Mouse (Mus musculus): ENCODE data around the gene H2al1b.
"Not testable (repeated sequence)": the region's sequence is repeated elsewhere in the genome, so short reads cannot be mapped to it uniquely, and the experiment has no call there.

The H2al1b gene

DNA sequence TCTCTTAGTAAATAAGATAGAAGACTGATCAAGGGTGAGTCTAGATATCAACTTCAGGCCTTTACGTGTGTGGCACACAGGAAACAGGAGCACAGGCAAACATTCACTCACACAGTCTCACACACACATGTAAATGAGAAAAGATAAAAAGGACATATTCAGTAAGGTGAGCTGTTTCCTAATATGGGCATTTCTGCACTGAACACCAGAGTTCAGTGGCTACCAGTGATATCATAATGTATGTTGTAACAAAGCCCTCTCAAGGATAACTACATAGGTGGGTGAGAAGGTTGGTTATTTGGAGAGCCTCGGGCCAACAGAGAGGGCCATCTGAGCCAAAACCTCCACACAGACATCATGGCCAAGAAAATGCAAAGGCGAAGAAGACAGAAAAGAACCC is at the start of gene H2al1b:
H2al1b (plus strand) TSS at position 301 of the 400 bp plus-strand sequence.
- in situ Hi-C loops (cut with MboI, MseI), result loop anchor here (25.0 kb wide), 2 partner anchors 135 to 260 kb away; no protein-coding TSS in a partner anchor

DNA sequence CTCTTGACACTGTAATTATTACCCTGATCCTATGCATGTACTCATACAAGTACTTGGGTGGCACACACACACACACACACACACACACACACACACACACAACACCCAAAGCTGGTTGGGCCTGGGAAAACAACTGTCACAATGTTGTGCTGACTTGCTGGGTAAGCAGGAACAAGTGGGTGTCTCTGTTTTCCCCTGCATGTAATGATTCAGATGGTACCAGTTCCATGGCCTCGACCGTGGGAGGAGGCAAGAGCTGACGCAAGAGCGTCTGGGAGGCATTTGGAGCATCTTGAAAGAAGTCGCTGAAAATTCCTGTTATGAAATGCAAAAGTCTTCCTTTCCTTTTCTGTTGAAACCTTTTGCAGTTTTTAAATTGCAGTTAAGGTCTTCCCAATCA is 48.2 kb upstream of the H2al1b start:
- in situ Hi-C loops (cut with MboI, MseI), result no loop called here

DNA sequence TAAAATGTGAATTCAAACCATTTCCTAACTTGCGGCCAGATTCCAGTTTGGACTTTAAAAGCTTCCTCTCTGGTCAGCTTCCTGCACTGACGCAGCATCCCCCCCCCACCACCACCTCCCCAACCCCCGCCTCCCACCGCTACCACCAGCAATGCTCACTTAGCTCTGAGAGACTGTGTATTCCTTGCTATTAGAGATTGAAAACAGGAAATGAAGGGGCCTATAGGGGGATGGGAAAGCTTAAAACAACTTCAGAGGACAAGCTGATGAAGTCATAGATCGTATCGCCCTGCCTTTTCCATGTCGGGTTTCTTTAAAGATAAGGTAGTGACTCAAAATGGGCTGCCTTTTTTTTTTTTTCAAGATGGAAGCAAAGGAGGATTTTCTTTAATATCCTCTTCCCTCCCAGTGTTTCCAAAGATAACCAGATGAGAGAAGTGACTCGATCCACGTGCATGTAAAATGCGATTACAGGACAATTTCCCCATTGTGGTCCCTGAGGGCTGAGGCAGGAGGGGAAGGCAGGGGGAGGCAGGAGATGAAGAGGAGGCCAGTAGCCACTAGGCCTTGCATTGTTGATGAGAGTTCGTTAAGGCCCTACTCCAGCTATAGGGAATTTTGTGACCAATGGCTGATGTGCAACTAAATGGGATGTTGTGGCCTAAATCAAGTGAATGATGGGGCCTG is 47.6 kb upstream of the H2al1b start:
- in situ Hi-C loops (cut with MboI, MseI), result no loop called here

DNA sequence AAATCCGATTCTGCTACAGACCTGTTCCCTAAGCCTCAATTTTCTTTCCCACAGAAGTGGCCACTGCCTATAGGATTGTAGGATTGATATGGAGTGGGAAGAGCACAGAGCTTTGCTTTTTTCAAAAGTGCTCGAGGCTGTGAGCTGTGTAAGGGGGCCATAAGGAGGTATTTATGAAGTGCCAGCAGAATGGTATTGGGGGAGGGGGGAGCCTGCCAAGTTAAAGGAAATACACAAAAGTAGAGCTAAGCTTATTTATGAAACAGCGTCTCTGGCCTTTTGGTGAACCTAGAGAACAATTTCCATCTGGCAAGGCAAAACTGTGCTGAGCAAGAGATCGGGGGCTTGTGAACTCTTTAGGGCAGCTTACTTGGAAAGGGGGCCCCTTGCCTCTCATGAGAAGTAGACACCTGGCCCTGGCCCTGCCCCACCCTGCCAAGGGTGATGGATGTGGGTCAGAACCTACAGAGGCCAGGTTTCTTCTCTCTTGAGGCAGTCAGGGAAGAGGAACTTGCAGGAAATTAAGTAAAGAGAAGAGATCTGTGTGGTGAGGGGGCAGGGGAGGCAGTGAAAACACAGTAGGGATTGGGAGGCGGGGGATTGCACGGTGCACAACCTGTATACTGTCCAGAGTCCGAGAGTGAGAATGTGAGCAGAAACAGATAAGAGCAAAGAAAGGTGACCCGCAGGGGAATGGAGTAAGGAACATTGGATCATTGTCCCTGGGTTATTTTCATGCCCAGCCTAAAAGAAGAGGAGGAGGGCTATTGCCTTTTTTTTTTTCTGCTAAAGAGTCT is 46.5 kb upstream of the H2al1b start:
- in situ Hi-C loops (cut with MboI, MseI), result no loop called here

DNA sequence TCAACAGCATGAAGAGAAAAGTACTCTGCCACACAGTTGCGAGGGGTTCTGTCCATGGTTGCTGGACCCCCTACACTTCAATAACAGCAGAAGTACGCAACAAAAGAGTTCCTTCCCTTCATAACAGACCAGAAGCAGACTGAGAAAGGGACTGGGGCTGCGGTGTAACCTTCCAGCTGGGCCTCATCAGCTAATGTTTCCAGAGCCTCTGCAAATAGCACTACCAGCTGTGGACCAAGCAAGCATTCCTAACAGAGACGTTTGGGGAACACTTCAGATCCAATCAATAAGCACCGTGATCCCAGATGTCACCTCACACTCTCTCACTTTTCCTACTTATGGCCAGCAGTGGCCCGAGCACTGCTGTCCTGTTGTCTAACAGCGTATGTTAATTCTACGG is 37.3 kb upstream of the H2al1b start:
- in situ Hi-C loops (cut with MboI, MseI), result loop anchor here (5.0 kb wide), 1 partner anchor 38 kb away; no protein-coding TSS in a partner anchor

DNA sequence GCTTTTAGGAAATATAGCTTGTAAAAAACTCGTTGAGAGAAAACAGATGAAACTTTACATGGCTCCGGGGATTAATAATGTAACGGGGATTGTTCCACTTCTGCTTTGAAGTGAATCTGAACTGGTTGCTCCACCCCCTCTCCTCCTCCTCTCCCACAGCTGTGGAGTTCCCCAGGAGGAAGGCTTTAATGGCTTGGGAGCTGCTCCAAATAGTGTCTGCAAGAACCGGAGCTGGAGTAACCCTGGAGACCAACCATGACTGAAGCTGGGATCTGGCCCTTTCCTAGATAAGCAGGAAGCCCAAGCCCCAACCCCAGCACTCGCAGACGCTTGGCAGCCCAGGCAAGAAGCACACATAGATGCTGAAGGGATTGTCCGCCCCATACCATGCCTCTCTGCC is 34.4 kb upstream of the H2al1b start:
- in situ Hi-C loops (cut with MboI, MseI), result loop anchor here (5.0 kb wide), 1 partner anchor 40 kb away; no protein-coding TSS in a partner anchor

DNA sequence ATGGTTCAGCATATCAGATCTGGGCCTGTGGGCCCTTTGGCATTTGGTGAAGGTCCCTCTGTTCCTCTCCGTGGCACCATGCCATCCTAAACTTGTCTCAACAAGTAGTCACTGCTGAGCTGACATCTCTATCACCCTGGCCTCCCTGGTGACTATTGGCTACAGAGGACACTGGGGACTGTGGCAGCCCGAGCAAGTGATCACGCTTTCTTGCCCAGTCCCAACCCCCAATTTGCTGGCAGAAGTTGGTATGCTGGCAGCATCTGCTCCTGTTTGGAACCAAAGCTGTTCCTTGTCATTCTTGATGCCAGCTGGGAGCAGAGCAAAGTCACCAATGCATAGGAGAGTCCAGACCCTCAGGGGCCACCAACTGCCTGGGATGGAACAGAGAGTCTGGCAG is 33.2 kb upstream of the H2al1b start:
- in situ Hi-C loops (cut with MboI, MseI), result loop anchor here (5.0 kb wide), 1 partner anchor 42 kb away; no protein-coding TSS in a partner anchor

DNA sequence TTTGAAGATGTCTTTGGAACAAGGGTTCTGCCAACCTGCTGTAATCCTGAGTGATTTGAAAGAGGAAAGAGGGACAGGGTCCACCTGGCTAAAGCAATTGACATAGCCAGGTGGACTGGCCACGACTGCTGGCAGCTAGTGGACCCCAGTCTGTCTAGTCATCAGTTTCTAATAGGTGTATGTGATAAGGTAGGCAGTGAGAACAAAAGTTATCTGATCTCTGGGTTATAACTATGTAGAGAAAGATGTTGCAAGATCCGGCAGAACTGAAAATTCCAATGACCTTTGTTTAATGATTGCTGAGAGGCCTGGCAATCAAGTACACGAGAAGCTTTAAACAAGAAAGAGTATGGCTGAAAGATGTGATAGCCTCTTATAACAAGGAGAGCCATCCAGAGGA is 29.0 kb upstream of the H2al1b start:
- in situ Hi-C loops (cut with MboI, MseI), result no loop called here

DNA sequence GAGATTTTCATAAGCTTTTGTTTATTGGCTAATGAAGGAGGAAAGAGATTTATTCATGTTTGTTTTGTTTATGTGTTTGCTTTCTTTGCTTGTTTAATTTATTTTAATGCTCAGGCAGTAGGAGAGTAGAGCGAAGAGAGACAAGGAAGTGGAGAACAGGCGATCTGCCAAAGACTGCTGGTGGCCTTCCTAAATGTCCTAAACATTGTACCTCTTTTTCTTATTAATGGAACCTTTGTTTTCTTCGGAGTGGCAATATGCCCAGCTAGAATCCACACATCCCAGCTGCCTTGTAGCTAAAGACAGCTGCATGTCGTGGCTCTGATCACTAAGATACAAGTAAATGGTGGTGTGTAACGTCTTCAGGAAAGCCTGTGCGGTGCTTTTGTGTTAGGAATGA is 25.1 kb upstream of the H2al1b start:
- in situ Hi-C loops (cut with MboI, MseI), result no loop called here

DNA sequence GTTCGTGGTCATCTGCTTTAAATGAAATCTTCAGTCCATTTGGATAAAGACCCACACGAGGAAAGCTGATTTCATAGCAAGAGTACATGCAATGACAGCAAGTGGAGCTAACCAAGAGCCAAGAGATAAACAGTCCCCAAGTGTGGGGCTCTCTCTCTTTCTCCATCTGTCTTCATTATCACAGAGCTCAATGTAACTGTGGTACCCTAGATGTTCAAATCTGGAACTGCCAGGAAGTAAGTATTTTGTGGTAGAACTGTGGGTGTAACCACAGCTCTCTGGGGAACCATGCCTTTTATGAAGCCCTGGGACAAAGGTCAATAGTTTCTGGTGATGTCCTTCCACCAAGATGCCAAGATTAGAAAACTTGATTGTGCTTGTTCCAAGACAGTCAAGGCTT is 21.5 kb upstream of the H2al1b start:
- in situ Hi-C loops (cut with MboI, MseI), result no loop called here

DNA sequence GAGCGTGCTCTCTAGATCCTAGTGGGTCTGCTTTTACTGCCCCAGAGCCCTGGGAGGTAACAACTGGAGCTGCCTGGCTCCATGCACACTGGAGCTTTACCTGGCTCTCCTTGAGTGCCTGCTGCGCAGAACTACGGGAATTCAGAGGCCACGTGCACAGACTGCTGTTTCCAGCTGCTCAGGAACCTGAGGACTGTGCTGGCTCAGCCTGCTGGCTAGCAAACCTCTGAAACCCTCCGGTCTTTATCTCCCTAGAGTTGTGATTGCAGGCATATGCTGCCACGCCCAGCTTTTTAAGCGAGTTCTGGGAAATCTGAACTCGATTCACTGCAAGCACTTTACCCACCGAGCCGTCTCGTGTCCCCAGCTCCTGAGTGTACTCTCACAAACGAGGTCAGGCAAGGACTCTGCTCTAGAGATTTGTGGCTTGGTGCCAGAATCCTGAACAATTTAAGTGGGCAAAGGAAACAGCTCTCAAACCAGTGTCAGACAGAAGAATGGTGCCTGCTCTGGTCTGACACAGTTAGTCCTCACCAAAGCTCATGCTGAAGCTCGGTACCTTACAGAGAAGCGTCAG is 13.8 kb upstream of the H2al1b start:
- in situ Hi-C loops (cut with MboI, MseI), result no loop called here

DNA sequence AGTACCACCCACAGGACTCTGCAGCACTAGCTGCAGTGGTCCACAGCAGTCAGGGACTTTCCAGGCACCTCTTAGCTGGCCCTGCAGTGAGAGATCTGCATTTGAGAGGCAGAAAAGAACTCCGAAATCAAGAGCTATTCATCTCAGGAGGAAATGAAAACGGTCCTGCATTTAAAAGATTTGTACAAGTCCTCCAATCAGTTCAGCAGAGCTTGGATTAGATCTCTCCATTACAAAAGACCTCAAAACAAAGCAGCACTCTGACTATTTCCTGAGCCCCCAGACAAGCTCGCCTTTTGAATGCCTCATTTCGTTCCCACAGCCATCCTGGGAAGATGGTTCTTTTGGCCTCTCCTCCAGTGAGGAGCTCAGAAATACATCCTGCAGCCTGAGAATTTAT is 13.0 kb upstream of the H2al1b start:
- in situ Hi-C loops (cut with MboI, MseI), result no loop called here

DNA sequence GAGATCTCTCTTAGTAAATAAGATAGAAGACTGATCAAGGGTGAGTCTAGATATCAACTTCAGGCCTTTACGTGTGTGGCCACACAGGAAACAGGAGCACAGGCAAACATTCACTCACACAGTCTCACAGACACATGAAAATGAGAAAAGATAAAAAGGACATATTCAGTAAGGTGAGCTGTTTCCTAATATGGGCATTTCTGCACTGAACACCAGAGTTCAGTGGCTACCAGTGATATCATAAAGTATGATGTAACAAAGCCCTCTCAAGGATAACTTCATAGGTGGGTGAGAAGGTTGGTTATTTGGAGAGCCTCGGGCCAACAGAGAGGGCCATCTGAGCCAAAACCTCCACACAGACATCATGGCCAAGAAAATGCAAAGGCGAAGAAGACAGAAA is 3.3 kb upstream of the H2al1b start, which contains the start of gene H2al1a:
H2al1a (plus strand) TSS at position 301 of the 400 bp plus-strand sequence.
- in situ Hi-C loops (cut with MboI, MseI), result not testable (repeated sequence)

DNA sequence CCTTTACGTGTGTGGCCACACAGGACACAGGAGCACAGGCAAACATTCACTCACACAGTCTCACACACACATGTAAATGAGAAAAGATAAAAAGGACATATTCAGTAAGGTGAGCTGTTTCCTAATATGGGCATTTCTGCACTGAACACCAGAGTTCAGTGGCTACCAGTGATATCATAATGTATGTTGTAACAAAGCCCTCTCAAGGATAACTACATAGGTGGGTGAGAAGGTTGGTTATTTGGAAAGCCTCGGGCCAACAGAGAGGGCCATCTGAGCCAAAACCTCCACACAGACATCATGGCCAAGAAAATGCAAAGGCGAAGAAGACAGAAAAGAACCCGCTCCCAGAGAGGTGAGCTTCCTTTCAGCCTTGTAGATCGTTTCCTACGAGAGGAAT is 3.1 kb downstream of the H2al1b start, which contains the start of gene H2al1c:
H2al1c (plus strand) TSS at position 301 of the 400 bp plus-strand sequence.
- in situ Hi-C loops (cut with MboI, MseI), result loop anchor here (25.0 kb wide), 2 partner anchors 132 to 257 kb away; no protein-coding TSS in a partner anchor

DNA sequence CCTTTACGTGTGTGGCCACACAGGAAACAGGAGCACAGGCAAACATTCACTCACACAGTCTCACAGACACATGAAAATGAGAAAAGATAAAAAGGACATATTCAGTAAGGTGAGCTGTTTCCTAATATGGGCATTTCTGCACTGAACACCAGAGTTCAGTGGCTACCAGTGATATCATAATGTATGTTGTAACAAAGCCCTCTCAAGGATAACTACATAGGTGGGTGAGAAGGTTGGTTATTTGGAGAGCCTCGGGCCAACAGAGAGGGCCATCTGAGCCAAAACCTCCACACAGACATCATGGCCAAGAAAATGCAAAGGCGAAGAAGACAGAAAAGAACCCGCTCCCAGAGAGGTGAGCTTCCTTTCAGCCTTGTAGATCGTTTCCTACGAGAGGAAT is 6.3 kb downstream of the H2al1b start, which contains the start of gene H2al1d:
H2al1d (plus strand) TSS at position 301 of the 400 bp plus-strand sequence.
- in situ Hi-C loops (cut with MboI, MseI), result loop anchor here (25.0 kb wide), 2 partner anchors 129 to 254 kb away; no protein-coding TSS in a partner anchor

DNA sequence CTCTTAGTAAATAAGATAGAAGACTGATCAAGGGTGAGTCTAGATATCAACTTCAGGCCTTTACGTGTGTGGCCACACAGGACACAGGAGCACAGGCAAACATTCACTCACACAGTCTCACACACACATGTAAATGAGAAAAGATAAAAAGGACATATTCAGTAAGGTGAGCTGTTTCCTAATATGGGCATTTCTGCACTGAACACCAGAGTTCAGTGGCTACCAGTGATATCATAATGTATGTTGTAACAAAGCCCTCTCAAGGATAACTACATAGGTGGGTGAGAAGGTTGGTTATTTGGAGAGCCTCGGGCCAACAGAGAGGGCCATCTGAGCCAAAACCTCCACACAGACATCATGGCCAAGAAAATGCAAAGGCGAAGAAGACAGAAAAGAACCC is 9.4 kb downstream of the H2al1b start, which contains the start of gene H2al1e:
H2al1e (plus strand) TSS at position 301 of the 400 bp plus-strand sequence.
- in situ Hi-C loops (cut with MboI, MseI), result loop anchor here (25.0 kb wide), 2 partner anchors 126 to 251 kb away; no protein-coding TSS in a partner anchor

DNA sequence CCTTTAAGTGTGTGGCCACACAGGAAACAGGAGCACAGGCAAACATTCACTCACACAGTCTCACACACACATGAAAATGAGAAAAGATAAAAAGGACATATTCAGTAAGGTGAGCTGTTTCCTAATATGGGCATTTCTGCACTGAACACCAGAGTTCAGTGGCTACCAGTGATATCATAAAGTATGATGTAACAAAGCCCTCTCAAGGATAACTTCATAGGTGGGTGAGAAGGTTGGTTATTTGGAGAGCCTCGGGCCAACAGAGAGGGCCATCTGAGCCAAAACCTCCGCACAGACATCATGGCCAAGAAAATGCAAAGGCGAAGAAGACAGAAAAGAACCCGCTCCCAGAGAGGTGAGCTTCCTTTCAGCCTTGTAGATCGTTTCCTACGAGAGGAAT is 12.6 kb downstream of the H2al1b start, which contains the start of gene H2al1f:
H2al1f (plus strand) TSS at position 301 of the 400 bp plus-strand sequence.
- in situ Hi-C loops (cut with MboI, MseI), result loop anchor here (25.0 kb wide), 2 partner anchors 122 to 247 kb away; no protein-coding TSS in a partner anchor

DNA sequence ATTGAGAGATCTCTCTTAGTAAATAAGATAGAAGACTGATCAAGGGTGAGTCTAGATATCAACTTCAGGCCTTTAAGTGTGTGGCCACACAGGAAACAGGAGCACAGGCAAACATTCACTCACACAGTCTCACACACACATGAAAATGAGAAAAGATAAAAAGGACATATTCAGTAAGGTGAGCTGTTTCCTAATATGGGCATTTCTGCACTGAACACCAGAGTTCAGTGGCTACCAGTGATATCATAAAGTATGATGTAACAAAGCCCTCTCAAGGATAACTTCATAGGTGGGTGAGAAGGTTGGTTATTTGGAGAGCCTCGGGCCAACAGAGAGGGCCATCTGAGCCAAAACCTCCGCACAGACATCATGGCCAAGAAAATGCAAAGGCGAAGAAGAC is 15.7 kb downstream of the H2al1b start, which contains the start of gene H2al1g:
H2al1g (plus strand) TSS at position 301 of the 400 bp plus-strand sequence.
- in situ Hi-C loops (cut with MboI, MseI), result loop anchor here (25.0 kb wide), 2 partner anchors 119 to 244 kb away; no protein-coding TSS in a partner anchor

DNA sequence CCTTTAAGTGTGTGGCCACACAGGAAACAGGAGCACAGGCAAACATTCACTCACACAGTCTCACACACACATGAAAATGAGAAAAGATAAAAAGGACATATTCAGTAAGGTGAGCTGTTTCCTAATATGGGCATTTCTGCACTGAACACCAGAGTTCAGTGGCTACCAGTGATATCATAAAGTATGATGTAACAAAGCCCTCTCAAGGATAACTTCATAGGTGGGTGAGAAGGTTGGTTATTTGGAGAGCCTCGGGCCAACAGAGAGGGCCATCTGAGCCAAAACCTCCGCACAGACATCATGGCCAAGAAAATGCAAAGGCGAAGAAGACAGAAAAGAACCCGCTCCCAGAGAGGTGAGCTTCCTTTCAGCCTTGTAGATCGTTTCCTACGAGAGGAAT is 19.0 kb downstream of the H2al1b start, which contains the start of gene H2al1h:
H2al1h (plus strand) TSS at position 301 of the 400 bp plus-strand sequence.
- in situ Hi-C loops (cut with MboI, MseI), result loop anchor here (25.0 kb wide), 2 partner anchors 116 to 241 kb away; no protein-coding TSS in a partner anchor

DNA sequence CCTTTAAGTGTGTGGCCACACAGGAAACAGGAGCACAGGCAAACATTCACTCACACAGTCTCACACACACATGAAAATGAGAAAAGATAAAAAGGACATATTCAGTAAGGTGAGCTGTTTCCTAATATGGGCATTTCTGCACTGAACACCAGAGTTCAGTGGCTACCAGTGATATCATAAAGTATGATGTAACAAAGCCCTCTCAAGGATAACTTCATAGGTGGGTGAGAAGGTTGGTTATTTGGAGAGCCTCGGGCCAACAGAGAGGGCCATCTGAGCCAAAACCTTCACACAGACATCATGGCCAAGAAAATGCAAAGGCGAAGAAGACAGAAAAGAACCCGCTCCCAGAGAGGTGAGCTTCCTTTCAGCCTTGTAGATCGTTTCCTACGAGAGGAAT is 22.1 kb downstream of the H2al1b start, which contains the start of gene H2al1i:
H2al1i (plus strand) TSS at position 301 of the 400 bp plus-strand sequence.
- in situ Hi-C loops (cut with MboI, MseI), result loop anchor here (25.0 kb wide), 2 partner anchors 113 to 238 kb away; no protein-coding TSS in a partner anchor

DNA sequence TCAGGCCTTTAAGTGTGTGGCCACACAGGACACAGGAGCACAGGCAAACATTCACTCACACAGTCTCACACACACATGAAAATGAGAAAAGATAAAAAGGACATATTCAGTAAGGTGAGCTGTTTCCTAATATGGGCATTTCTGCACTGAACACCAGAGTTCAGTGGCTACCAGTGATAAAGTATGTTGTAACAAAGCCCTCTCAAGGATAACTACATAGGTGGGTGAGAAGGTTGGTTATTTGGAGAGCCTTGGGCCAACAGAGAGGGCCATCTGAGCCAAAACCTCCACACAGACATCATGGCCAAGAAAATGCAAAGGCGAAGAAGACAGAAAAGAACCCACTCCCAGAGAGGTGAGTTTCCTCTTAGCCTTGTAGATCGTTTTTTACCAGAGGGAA is 25.3 kb downstream of the H2al1b start, which contains the start of gene H2al1j:
H2al1j (plus strand) TSS at position 301 of the 400 bp plus-strand sequence.
- in situ Hi-C loops (cut with MboI, MseI), result not testable (repeated sequence)
